Mouse (Mus musculus): ENCODE data around the gene Mxra7.

GRCm38 (mm10) chr11:116849587-116849986 lies 21.7 kb upstream of the Mxra7 start:
- TF ChIP-seq POLR2A (IDR thresholded peaks at IDR 0.05; ENCODE audit: control insufficient read depth, extremely low read depth, insufficient read depth, low read length, poor library complexity) (no peak), CTCF (IDR thresholded peaks at IDR 0.05; ENCODE audit: borderline replicate concordance, control insufficient read depth, extremely low read depth, insufficient read depth, low read length, poor library complexity) (no peak)

Measured in thymus, adult 2 months (tissue).